Mouse (Mus musculus) spleen, adult 10 weeks (tissue): Measurements from ENCODE around the gene Pilrb2. TPM values are rescaled to one million over a fixed set of nuclear protein-coding genes. Genes with fewer than 3 reads are reported as not detected.

ENCODE experiments used
- polyA plus RNA-seq: library from polyadenylated mRNA; stranded (reverse); fragments of 350-450 nt; fragmentation: Illumina TruSeq; extraction: RNeasy Lipid Tissue Mini Kit (QIAGEN cat#74804); gene quantifications from one replicate; pipeline ENCODE4 v1.2.3, GENCODE M21; 2015; ENCODE audit warnings: low replicate concordance; ENCODE audit not compliant: insufficient read depth

Pilrb2 gene
- 53.7 TPM for polyA plus RNA-seq

DNA sequence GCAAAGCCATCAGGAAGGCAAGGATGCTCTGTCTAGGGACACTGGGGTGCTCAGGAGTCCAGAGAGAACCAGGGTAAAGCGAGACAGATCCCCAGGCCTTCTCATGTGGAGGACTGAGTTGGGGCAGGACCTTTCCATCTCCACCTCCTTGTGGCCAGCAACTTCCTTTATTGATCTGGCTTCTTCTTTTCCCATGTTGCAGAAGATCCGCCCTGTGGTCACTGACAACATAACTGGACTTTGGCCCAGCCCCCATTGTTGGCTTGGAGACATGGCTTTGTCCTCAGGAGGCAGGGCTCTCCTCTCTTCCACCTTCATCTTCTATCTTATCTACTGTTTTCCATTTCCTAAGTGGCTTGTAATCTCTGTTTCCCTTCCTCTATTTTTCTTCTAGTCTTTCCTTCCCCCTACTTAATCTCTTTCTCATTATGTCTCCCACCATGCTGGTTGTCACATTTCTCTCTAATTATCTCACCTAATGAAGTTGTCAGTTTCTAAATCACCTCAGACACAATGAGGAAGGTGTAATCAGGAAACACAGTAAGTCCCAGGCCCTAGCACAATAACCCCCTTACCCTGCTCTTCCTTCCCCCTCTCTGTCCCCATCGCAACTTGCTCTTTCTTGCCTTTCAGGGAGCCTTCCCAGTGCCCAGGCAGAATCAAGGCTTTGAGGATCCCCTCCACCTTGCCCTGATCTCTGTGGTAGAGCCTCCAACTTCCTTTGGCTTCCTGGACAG, at the start of gene Pilrb2:
Gene Pilrb2 (minus strand): TSS at position 172 of the 737 bp plus-strand sequence.

DNA sequence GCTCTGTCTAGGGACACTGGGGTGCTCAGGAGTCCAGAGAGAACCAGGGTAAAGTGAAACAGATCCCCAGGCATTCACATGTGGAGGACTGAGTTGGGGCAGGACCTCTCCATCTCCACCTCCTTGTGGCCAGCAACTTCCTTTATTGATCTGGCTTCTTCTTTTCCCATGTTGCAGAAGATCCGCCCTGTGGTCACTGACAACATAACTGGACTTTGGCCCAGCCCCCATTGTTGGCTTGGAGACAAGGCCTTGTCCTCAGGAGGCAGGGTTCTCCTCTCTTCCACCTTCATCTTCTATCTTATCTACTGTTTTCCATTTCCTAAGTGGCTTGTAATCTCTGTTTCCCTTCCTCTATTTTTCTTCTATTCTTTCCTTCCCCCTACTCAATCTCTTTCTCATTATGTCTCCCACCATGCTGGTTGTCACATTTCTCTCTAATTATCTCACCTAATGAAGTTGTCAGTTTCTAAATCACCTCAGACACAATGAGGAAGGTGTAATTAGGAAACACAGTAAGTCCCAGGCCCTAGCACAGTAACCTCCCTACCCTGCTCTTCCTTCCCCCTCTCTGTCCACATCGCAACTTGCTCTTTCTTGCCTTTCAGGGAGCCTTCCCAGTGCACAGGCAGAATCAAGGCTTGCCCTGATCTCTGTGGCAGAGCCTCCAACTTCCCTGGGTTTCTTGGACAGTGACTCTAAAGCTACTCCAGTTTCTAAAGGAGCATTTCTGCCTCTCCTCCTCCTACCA, 13.5 kb downstream of the Pilrb2 start, which contains the start of gene Pilrb1:
Gene Pilrb1 (minus strand): TSS at position 147 of the 751 bp plus-strand sequence.

GRCm38 (mm10) chr5:137835966-137836520, 35.6 kb downstream of the Pilrb2 start, which contains the start of gene Pilra:
Gene Pilra, minus strand, starts transcription at chr5:137836281.

Other genes starting within 250 kb of the Pilrb2 start
- gene Fbxo24, start 242.8 kb downstream of the Pilrb2 start, polyA plus RNA-seq = not detected
- gene Lrch4, start 242.7 kb downstream of the Pilrb2 start, polyA plus RNA-seq = 29.7 TPM
- 19.4 TPM for gene Gm20605, start 242.6 kb downstream of the Pilrb2 start, polyA plus RNA-seq
- gene Sap25, start 230.5 kb downstream of the Pilrb2 start, polyA plus RNA-seq = 45.6 TPM
- 0.64 TPM for gene Irs3, start 226.1 kb downstream of the Pilrb2 start, polyA plus RNA-seq
- 8.7 TPM for gene Agfg2, start 187.1 kb downstream of the Pilrb2 start, polyA plus RNA-seq
- 0.19 TPM for gene Nyap1, start 130.2 kb downstream of the Pilrb2 start, polyA plus RNA-seq
- 31.3 TPM for gene Tsc22d4, start 126.1 kb downstream of the Pilrb2 start, polyA plus RNA-seq
- 5.9 TPM for gene Ppp1r35, start 93.0 kb downstream of the Pilrb2 start, polyA plus RNA-seq
- 37.2 TPM for gene Mepce, start 84.2 kb downstream of the Pilrb2 start, polyA plus RNA-seq
- gene Zcwpw1, start 84.0 kb downstream of the Pilrb2 start, polyA plus RNA-seq = 34.2 TPM
- 50.0 TPM for gene Pilra, start 35.5 kb downstream of the Pilrb2 start, polyA plus RNA-seq
- 59.4 TPM for gene Pilrb1, start 13.7 kb downstream of the Pilrb2 start, polyA plus RNA-seq
- not detected for gene Cyp3a13, start 49.8 kb upstream of the Pilrb2 start, polyA plus RNA-seq
- gene Gjc3, start 91.3 kb upstream of the Pilrb2 start, polyA plus RNA-seq = not detected
- not detected for gene Azgp1, start 109.7 kb upstream of the Pilrb2 start, polyA plus RNA-seq
- not detected for gene Smok3a, start 149.4 kb upstream of the Pilrb2 start, polyA plus RNA-seq
- not detected for gene Smok3b, start 149.6 kb upstream of the Pilrb2 start, polyA plus RNA-seq
- gene Smok3c, start 181.4 kb upstream of the Pilrb2 start, polyA plus RNA-seq = not detected
- 13.1 TPM for gene Zkscan1, start 213.3 kb upstream of the Pilrb2 start, polyA plus RNA-seq
- gene Zscan21, start 245.1 kb upstream of the Pilrb2 start, polyA plus RNA-seq = 19.8 TPM